Mouse (Mus musculus) layer of hippocampus, adult 6 months (tissue): ENCODE data around the gene Clk3. TPM values are rescaled to one million over a fixed set of nuclear protein-coding genes. Genes with fewer than 3 reads are reported as not detected.

Source experiments
- long read RNA-seq, 2 experiments: library from polyadenylated mRNA; unstranded; transcript quantifications; one replicate each; pipeline ENCODE4 v2.0.0; 2019 to 2020
- polyA plus RNA-seq: library from polyadenylated mRNA; unstranded; fragments of <200 nt; fragmentation: Nextera tagmentation; gene quantifications from 2 replicates; pipeline ENCODE4 v1.2.3, GENCODE M21; 2021

The Clk3 gene
- polyA plus RNA-seq = 27.9 and 34.7 TPM in 2 replicates
- long read RNA-seq, experiment 1, transcript Clk3-201 (13 exons, 2,496 nt) = major isoform, 42 of 68 reads
- long read RNA-seq, experiment 1, partial matches to known transcripts = 9 of 68 reads
- long read RNA-seq, experiment 1, other reads (novel, unspliced or antisense) = 17 of 68 reads
- long read RNA-seq, experiment 2, full-length matches to known transcripts = 209 of 275 reads
- long read RNA-seq, experiment 2, partial matches to known transcripts = 15 of 275 reads
- long read RNA-seq, experiment 2, other reads (novel, unspliced or antisense) = 51 of 275 reads

GRCm38 (mm10) chr9:57765364-57766351 lies at the start of gene Clk3:
TSS of gene Clk3 (minus strand) at chr9:57765860.

GRCm38 (mm10) chr9:57708068-57708719 lies 57.5 kb downstream of the Clk3 start, which contains the start of gene Edc3:
TSS of gene Edc3 (plus strand) at chr9:57708540.

Other genes starting within 250 kb of the Clk3 start
- gene Cox5a, start 244.6 kb downstream of the Clk3 start, polyA plus RNA-seq = 1,316 and 1,331 TPM in 2 replicates
- gene Fam219b, start 228.3 kb downstream of the Clk3 start, polyA plus RNA-seq = 9.8 and 11.6 TPM in 2 replicates
- gene Mpi, start 213.1 kb downstream of the Clk3 start, polyA plus RNA-seq = 49.3 and 50.8 TPM in 2 replicates
- gene Scamp2, start 204.9 kb downstream of the Clk3 start, polyA plus RNA-seq = 33.9 and 37.4 TPM in 2 replicates
- gene Ulk3, start 176.4 kb downstream of the Clk3 start, polyA plus RNA-seq = 7.0 and 9.7 TPM in 2 replicates
- 3.6 and 6.0 TPM in 2 replicates for gene Cplx3, start 159.6 kb downstream of the Clk3 start, polyA plus RNA-seq
- not detected in 2 replicates for gene Lman1l, start 145.1 kb downstream of the Clk3 start, polyA plus RNA-seq
- gene Csk, start 112.2 kb downstream of the Clk3 start, polyA plus RNA-seq = 3.8 and 4.6 TPM in 2 replicates
- gene Cyp1a2, start 82.2 kb downstream of the Clk3 start, polyA plus RNA-seq = not detected in 2 replicates
- 0.10 TPM in 1 of 2 replicates, not detected in the other for gene Cyp1a1, start 77.9 kb downstream of the Clk3 start, polyA plus RNA-seq
- 9.3 and 9.9 TPM in 2 replicates for gene Edc3, start 57.3 kb downstream of the Clk3 start, polyA plus RNA-seq
- gene Arid3b, start 70.9 kb upstream of the Clk3 start, polyA plus RNA-seq = 1.2 and 1.6 TPM in 2 replicates
- 157 and 188 TPM in 2 replicates for gene Ubl7, start 145.1 kb upstream of the Clk3 start, polyA plus RNA-seq
- gene Sema7a, start 174.3 kb upstream of the Clk3 start, polyA plus RNA-seq = 10.7 and 15.7 TPM in 2 replicates
- 1.0 and 1.1 TPM in 2 replicates for gene Cyp11a1, start 240.6 kb upstream of the Clk3 start, polyA plus RNA-seq